Mouse (Mus musculus) adrenal gland, postnatal 4 days (tissue): Measurements from ENCODE around the gene Daxx. TPM values are rescaled to one million over a fixed set of nuclear protein-coding genes. Genes with fewer than 3 reads are reported as not detected.
"Not testable (repeated sequence)": the region's sequence is repeated elsewhere in the genome, so short reads cannot be mapped to it uniquely, and the experiment has no call there.

Experiments
- DNase-seq, 2 experiments: peaks; one replicate each; pipeline ENCODE4 v3.0.0; 2021 to 2022; ENCODE audit warnings: low spot score in 2 of 2, mixed read lengths in 2 of 2
- total RNA-seq, 2 experiments: library from RNA; stranded (reverse); gene quantifications; 2 replicates each; pipeline ENCODE4 v1.2.3; 2021

Gene Daxx
- total RNA-seq, 2 experiments from 2014 or later, result 34.7 to 37.8 TPM

- no peak for DNase-seq
Measured at GRCm38 (mm10) chr17:33902079-33902478, 7.1 kb upstream of the Daxx start.

GRCm38 (mm10) chr17:33902491-33902890 lies 6.7 kb upstream of the Daxx start:
- DNase-seq, result no peak

DNA sequence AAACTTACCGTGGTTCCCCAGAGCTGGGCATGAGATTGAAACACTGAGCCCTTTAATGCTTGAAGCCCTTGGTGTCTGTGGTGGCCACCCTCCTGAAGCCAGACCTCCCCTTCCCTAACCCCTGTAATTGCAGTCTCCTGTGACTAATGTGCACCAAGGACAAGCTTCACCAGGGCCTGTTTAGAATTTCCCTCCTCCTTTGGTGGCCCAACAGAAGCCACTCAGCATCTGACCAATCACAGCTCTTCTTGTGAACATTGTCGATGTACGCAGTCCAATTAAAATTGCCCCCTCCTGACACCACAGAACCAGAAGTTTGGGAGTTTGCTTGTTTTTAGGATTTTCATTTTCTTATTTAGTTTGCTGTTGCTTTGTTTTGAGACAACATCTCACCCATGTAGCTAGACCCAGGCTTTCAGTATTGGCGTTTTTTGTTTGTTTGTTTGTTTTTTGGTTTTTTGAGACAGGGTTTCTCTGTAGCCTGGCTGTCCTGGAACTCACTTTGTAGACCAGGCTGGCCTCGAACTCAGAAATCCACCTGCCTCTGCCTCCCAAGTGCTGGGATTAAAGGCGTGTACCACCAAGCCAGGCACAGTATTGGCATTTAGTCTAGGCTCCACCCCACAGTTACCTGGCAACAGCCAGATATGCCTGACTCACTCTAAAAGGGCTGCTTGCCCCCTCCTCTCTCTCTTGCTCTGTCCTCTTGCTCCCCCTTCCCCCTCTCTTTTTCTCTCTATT lies 5.1 kb upstream of the Daxx start:
- DNase-seq, result not testable (repeated sequence)

DNA sequence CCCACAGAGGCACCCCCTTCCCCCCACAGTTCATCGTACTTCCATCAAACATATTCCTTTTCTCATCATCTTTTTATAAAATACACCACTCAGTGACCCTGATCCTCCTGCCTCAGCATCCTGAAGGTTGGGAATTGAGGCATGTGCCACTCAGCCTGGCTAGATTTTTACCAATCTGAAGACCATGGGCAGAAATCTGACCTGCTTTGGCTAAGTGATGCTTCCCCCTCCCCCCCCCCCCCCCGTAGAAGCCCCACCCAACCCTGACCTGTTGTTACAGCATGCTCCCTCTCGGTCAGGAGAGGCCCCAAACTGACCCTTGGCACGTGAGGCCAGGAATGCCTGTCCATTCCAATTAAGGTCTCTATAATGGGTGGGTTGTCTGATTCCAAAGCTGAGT lies 4.4 kb upstream of the Daxx start, which contains the start of gene Platr17:
Gene Platr17, plus strand, starts transcription at position 301 of the 400 bp plus-strand sequence.
- not testable (repeated sequence) for DNase-seq

DNA sequence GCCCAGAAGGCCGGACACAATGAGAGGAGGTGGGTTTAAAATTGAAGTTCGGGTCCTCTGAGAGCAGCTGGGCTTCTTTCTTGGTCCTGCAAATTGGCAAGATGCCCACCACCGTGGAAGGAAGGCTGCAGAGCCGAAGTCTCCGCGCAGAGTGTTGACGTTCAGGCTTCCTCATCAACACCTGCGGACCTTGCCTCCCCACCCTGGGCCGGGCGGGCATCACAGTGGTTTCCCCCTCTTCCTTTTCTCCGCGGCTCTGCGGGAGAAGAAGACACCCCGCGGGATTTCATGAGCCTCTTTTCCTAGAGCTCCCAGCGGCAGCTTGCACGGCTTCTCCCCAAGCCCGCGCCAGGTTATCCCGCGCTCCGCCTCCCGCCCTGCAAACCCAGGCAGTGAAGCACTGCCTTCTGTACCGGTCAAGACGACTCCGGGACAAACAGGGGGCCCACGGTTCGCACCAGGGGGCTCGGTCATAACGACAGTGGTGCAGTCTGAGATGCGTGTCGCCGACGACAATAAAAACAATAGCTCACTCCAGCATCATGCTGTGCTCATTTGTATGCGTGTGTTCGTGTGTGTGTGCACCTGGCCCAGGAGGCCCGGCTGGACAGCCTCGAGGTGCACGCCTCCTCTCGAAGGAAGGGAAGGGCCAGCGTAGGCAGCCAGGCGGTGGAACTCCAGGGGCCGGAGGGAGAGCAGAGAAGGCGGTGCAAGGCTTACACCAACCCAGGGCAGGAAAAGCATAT lies 710 bp upstream of the Daxx start:
- DNase-seq, result no peak

GRCm38 (mm10) chr17:33909869-33910250 lies 646 bp downstream of the Daxx start:
- DNase-seq, result no peak

DNA sequence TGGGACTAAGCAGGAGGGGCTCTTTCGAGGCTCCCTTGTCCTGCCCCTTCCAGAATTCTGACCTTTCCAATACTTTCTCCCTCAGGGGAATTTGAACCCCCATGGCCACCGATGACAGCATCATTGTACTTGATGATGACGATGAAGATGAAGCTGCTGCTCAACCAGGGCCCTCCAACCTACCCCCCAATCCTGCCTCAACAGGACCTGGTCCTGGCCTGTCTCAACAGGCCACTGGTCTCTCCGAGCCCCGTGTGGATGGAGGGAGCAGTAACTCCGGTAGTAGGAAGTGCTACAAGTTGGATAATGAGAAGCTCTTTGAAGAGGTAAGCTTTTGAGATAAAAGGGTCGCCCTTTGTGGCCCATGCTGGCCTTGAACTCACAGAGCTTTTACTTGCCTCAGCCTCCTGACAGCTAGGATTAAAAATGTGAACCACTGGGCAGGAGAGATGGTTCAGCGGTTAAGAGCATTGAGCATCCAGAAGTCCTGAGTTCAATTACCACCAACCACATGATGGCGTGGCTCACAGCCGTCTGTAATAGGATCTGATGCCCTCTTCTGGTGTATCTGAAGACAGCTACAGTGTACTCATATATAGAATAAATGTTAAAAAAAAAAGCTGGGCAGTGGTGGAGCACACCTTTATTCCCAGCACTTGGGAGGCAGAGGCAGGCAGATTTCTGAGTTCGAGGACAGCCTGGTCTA lies 1.3 kb downstream of the Daxx start:
- DNase-seq, result no peak

DNA sequence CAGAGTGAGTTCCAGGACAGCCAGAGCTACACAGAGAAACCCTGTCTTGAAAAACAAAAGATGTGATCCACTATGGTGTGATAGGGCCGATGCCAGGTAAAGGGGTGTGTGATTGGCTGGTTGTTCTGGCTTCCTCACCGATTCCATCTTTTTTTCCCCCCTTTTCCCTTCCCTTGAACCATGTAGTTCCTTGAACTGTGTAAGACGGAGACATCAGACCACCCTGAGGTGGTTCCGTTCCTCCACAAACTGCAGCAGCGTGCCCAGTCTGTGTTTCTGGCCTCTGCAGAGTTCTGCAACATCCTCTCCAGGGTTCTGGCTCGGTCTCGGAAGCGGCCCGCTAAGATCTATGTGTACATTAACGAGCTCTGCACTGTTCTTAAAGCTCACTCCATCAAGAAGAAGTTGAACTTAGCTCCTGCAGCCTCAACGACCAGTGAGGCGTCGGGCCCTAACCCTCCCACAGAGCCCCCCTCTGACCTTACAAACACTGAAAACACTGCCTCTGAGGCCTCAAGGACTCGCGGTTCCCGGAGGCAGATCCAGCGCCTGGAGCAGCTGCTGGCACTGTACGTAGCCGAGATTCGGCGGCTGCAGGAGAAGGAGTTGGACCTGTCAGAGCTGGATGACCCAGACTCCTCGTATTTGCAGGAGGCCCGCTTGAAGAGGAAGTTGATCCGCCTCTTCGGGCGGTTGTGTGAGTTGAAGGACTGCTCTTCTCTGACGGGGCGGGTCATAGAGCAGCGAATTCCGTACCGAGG lies 2.0 kb downstream of the Daxx start:
- DNase-seq, result no peak

- no peak for DNase-seq
Measured at GRCm38 (mm10) chr17:33911813-33912414, 2.7 kb downstream of the Daxx start.

DNA sequence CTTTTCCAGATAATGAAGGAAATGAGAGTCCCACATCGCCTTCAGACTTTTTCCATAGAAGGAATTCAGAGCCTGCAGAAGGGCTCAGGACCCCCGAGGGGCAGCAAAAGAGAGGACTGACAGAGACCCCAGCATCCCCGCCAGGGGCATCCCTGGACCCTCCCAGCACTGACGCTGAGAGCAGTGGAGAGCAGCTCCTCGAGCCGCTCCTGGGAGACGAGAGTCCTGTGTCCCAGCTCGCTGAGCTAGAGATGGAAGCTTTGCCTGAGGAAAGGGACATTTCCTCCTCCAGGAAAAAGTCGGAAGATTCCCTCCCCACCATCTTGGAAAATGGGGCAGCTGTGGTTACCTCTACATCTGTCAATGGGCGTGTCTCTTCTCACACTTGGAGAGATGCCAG lies 4.0 kb downstream of the Daxx start:
- DNase-seq, result no peak

DNA sequence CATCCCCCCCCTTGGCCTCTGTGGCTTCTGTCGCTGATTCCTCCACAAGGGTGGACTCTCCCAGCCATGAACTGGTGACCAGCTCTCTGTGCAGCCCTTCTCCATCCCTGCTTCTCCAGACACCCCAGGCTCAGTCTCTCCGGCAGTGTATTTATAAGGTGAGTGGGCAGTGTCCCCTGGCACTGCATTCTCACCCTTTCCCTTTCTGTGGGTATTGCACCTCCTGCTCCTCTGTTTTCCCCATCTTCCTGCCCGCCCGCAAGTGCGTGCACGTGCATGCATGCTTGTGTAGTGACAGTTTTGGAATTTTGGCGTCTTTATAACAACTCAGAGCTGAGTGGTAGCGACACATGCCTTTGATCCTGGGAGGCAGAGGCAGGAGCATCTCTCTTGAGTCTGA lies 4.7 kb downstream of the Daxx start:
- DNase-seq, result no peak

GRCm38 (mm10) chr17:33914969-33915391 lies 5.8 kb downstream of the Daxx start:
- no peak for DNase-seq

DNA sequence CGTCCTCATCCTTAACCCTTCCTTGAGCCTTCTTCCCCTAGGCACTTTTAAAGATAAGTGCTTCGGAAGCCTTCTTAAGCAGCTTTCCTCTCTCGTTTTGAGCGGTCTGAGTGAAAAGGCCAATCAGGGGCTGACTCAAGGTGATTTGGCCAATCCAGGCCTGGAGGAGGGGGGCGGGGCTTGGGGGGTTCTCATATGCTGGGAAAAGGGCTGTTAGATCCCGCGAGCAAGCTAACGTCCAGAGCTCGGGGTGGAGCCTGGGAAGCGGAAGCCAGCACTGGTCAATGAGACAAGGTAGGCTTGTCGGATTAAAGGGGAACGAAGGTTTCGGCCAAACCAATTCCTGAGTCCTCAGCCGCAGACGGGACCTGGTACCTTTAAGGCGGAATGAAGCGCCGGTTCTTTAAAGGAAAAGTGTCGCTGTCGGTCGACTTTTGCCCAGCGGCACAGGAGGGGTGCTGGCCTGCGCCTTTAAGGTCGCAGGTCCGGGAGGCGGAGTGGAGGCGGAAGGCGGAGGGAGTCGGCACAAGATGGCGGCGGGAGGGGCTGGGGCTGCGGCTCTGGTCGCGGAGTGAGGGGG lies 6.5 kb downstream of the Daxx start, which contains the start of the genes Tapbp and Zbtb22:
Gene Tapbp, plus strand, starts transcription at position 229 of the 580 bp plus-strand sequence.
Gene Zbtb22, plus strand, starts transcription at position 234 of the 580 bp plus-strand sequence.
- DNase-seq, result peak; percentile 82 to 90

- DNase-seq, result no peak
Measured at GRCm38 (mm10) chr17:33916294-33916693, 7.1 kb downstream of the Daxx start.

GRCm38 (mm10) chr17:33916847-33917655 lies 7.8 kb downstream of the Daxx start:
- no peak for DNase-seq

DNA sequence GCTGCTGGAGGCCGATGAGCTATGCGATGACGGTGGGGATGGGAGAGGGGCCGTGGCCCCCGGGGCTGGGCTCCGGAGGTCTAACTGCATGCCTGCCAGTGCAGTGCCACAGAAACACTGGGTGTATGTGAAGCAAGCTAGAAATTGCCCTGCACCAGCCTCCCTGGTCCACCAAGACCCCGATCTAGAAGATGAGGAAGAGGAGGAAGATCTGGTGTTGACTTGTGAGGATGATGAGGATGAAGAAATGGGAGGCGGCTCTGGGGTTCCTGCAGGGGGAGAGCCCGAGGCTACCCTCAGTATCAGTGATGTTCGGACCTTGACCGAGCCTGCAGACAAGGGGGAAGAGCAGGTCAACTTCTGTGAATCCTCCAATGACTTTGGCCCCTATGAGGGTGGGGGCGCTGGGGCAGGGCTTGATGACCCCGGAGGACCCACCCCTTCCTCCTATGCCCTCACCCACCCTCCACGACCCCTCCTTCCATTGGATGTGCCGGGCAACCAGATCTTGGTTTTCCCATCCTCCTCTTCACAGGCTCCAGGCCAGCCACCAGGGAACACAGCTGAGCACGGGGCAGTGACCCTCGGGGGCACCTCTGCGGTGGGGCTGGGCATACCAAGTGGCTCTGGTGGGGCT lies 8.6 kb downstream of the Daxx start:
- no peak for DNase-seq

DNA sequence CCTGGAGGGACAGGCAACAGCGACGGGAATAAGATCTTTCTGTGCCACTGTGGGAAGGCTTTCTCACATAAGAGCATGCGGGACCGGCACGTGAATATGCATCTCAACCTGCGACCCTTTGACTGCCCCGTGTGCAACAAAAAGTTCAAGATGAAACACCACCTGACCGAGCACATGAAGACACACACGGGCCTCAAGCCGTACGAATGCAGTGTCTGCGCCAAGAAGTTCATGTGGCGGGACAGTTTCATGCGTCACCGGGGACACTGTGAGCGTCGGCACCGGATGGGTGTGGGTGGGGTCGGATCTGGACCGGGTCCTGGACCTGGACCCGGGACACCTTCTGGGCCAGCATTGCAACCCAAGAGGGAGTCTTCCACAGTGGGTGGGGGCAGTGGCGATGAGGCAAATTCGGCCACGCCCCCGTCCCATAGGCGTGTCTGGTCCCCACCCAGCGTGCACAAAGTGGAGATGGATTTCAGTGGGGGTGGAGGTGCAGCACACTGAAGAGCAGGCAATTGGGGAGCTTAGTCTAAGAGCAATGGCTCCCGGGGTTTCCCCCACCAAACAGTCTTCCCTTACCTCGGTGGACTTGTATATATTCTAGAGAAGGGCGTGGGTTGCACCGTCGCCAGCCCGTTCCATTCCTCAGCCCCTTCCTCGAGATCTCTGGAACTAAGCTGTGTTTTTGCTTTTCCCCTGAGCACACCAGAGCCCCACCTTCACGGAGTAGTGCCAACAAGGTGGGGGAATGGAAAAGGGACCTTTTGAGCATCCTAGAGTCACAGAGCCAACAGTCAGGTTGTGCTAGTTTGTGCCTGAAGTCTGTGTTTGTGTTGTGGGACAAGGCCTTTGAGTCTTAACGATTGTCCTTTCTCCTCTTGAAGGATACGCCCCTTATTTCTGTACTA lies 9.3 kb downstream of the Daxx start:
- DNase-seq, result no peak
